10 mouse cellular contexts compared by ENCODE assay signal in genomic region chr4:149572446-149572845, GRCm38 (mm10). TPM values are rescaled to one million over a fixed set of nuclear protein-coding genes. Genes with fewer than 3 reads are reported as not detected.
DNase-seq lines count a peak whose midpoint lies in the region; ATAC-seq and TF ChIP-seq lines count a peak whose summit lies in the region.
"Had no signal": no experiment of that assay in that cellular context is flagged by ENCODE, and none has a peak within 500 bp of the region (broad histone marks: within the 10 kb centered on the region; RNA-seq: fewer than 3 reads in every experiment).

No protein-coding gene starts in this region.

- 65% methylated on average over 5 of the region's 9 CpGs for WGBS in intestine, postnatal 0 days
- WGBS in intestine, embryonic 15.5 days, result 38% methylated on average over 6 of the region's 9 CpGs
- WGBS in lung, embryonic 15.5 days, result 31% methylated on average over 5 of the region's 9 CpGs
- 18% methylated on average over 5 of the region's 9 CpGs for whole genome bisulfite sequencing in embryonic facial prominence, embryonic 15.5 days
- 27% methylated on average over 6 of the region's 9 CpGs for WGBS in stomach, embryonic 15.5 days

- no peak for DNase-seq in lung, postnatal 25 days (ENCODE audit: low spot score)
- DNase-seq: thymus, postnatal 14 days had no signal

- no peaks in the 10 kb centered on the region for H3K9me3 ChIP-seq in intestine, postnatal 0 days (ENCODE audit: control insufficient read depth)
- H3K9me3 ChIP-seq in intestine, embryonic 15.5 days, result no peaks in the 10 kb centered on the region
- H3K9me3 ChIP-seq in lung, embryonic 15.5 days, result no peaks in the 10 kb centered on the region
- H3K9me3 ChIP-seq in embryonic facial prominence, embryonic 15.5 days (replicated peaks), result no peaks in the 10 kb centered on the region
- H3K9me3 ChIP-seq in stomach, embryonic 15.5 days, result no peaks in the 10 kb centered on the region

- H3K27ac ChIP-seq in intestine, postnatal 0 days (ENCODE audit: low read depth, low read length), result no peak overlapping the region
- H3K27ac ChIP-seq in intestine, embryonic 15.5 days, result no peak overlapping the region
- peak overlapping the region; percentile 87 for H3K27ac ChIP-seq in lung, embryonic 15.5 days
- peak overlapping the region; percentile 58 for H3K27ac ChIP-seq in embryonic facial prominence, embryonic 15.5 days (replicated peaks)
- peak overlapping the region; percentile 73 for H3K27ac ChIP-seq in stomach, embryonic 15.5 days

- no peak overlapping the region for H3K9ac ChIP-seq in intestine, postnatal 0 days (ENCODE audit: low read depth, low read length)
- no peak overlapping the region for H3K9ac ChIP-seq in intestine, embryonic 15.5 days
- H3K9ac ChIP-seq in lung, embryonic 15.5 days, result no peak overlapping the region
- H3K9ac ChIP-seq in embryonic facial prominence, embryonic 15.5 days, result no peak overlapping the region
- H3K9ac ChIP-seq in stomach, embryonic 15.5 days, result no peak overlapping the region

- no peaks in the 10 kb centered on the region for H3K36me3 ChIP-seq in intestine, postnatal 0 days (ENCODE audit: control insufficient read depth, insufficient read depth)
- no peaks in the 10 kb centered on the region for H3K36me3 ChIP-seq in intestine, embryonic 15.5 days
- H3K36me3 ChIP-seq in lung, embryonic 15.5 days, result no peaks in the 10 kb centered on the region
- no peaks in the 10 kb centered on the region for H3K36me3 ChIP-seq in embryonic facial prominence, embryonic 15.5 days
- H3K36me3 ChIP-seq in stomach, embryonic 15.5 days, result no peaks in the 10 kb centered on the region

- H3K27me3 ChIP-seq in intestine, postnatal 0 days (replicated peaks; ENCODE audit: control insufficient read depth, insufficient read depth, low read length), result no peaks in the 10 kb centered on the region
- no peaks in the 10 kb centered on the region for H3K27me3 ChIP-seq in intestine, embryonic 15.5 days (replicated peaks)
- no peaks in the 10 kb centered on the region for H3K27me3 ChIP-seq in lung, embryonic 15.5 days
- no peaks in the 10 kb centered on the region for H3K27me3 ChIP-seq in embryonic facial prominence, embryonic 15.5 days
- no peaks in the 10 kb centered on the region for H3K27me3 ChIP-seq in stomach, embryonic 15.5 days (replicated peaks)

- no peak overlapping the region for H3K4me2 ChIP-seq in intestine, postnatal 0 days (replicated peaks; ENCODE audit: low read depth)
- H3K4me2 ChIP-seq in intestine, embryonic 15.5 days (replicated peaks), result no peak overlapping the region
- 0 out of 2 replicates have a peak overlapping the region, but pooled peaks have one; percentile 1 for H3K4me2 ChIP-seq in lung, embryonic 15.5 days
- 0 out of 2 replicates have a peak overlapping the region, but pooled peaks have one; percentile 4 for H3K4me2 ChIP-seq in embryonic facial prominence, embryonic 15.5 days (replicated peaks)
- no peak overlapping the region for H3K4me2 ChIP-seq in stomach, embryonic 15.5 days
- H3K4me2 ChIP-seq: midbrain, embryonic 11.5 days had no signal

- H3K4me1 ChIP-seq in intestine, postnatal 0 days (replicated peaks; ENCODE audit: control insufficient read depth, insufficient read depth, low read length), result peaks cover 16% of the 10 kb centered on the region
- H3K4me1 ChIP-seq in intestine, embryonic 15.5 days (replicated peaks), result peaks cover 43% of the 10 kb centered on the region
- H3K4me1 ChIP-seq in lung, embryonic 15.5 days, result peaks cover 57% of the 10 kb centered on the region
- H3K4me1 ChIP-seq in embryonic facial prominence, embryonic 15.5 days, result peaks cover 62% of the 10 kb centered on the region
- peaks cover 42% of the 10 kb centered on the region for H3K4me1 ChIP-seq in stomach, embryonic 15.5 days

- no peak for ATAC-seq in intestine, postnatal 0 days
- ATAC-seq in intestine, embryonic 15.5 days, result no peak
- peak; percentile 24; the same call in 1 of the 2 replicates for ATAC-seq in lung, embryonic 15.5 days (ENCODE audit: borderline replicate concordance, extremely low read depth, low FRiP score, low TSS enrichment)
- ATAC-seq in embryonic facial prominence, embryonic 15.5 days (ENCODE audit: insufficient number of reproducible peaks, low FRiP score, low TSS enrichment, low read depth), result no peak
- ATAC-seq in stomach, embryonic 15.5 days (ENCODE audit: insufficient read depth, low FRiP score, low read depth), result no peak
- no peak for ATAC-seq in erythroblast, adult 5-6 weeks (replicated peaks; ENCODE audit: low FRiP score, poor library complexity, severe bottlenecking)

- no peak overlapping the region for H3K4me3 ChIP-seq in intestine, postnatal 0 days (ENCODE audit: low read depth, low read length)
- no peak overlapping the region for H3K4me3 ChIP-seq in intestine, embryonic 15.5 days (replicated peaks)
- no peak overlapping the region for H3K4me3 ChIP-seq in lung, embryonic 15.5 days
- no peak overlapping the region for H3K4me3 ChIP-seq in embryonic facial prominence, embryonic 15.5 days (replicated peaks)
- no peak overlapping the region for H3K4me3 ChIP-seq in stomach, embryonic 15.5 days (replicated peaks)
- H3K4me3 ChIP-seq: erythroblast, embryonic 14.5 days had no signal

- 0 out of 2 replicates have a peak, but pooled peaks have one; percentile 1 for TF ChIP-seq CTCF in intestine, postnatal 0 days (IDR thresholded peaks at IDR 0.05; ENCODE audit: low read depth)

RNA-seq across cellular contexts. Expression of gene Clstn1, which starts 13.8 kb away (rescaled TPM):
- polyA plus RNA-seq in intestine, postnatal 0 days (2015; fragmentation: Nextera tagmentation; extraction: Ambion mirVana), result 34.3 and 34.7 TPM in 2 replicates
- 40.9 and 42.4 TPM in 2 replicates for polyA plus RNA-seq in intestine, embryonic 15.5 days (2015; fragmentation: Nextera tagmentation; extraction: Ambion mirVana)
- 51.1 and 56.2 TPM in 2 replicates for polyA plus RNA-seq in lung, embryonic 15.5 days (2015; fragmentation: Nextera tagmentation; extraction: Ambion mirVana)
- 64.5 and 71.4 TPM in 2 replicates for polyA plus RNA-seq in embryonic facial prominence, embryonic 15.5 days (2015; fragmentation: Nextera tagmentation; extraction: Ambion mirVana)
- polyA plus RNA-seq in stomach, embryonic 15.5 days (2015; fragmentation: Nextera tagmentation; extraction: Ambion mirVana), result 47.0 and 48.4 TPM in 2 replicates
- total RNA-seq in erythroblast, adult 5-6 weeks (2015; ENCODE audit: low replicate concordance), result 0.58 and 1.3 TPM in 2 replicates
- total RNA-seq in erythroblast, adult 5-6 weeks (2017; ENCODE audit: low replicate concordance), result 1.8 and 2.4 TPM in 2 replicates

RNA-seq across cellular contexts. Expression of gene Ctnnbip1, which starts 54.4 kb away (rescaled TPM):
- 52.8 and 53.5 TPM in 2 replicates for polyA plus RNA-seq in intestine, postnatal 0 days (2015; fragmentation: Nextera tagmentation; extraction: Ambion mirVana)
- polyA plus RNA-seq in intestine, embryonic 15.5 days (2015; fragmentation: Nextera tagmentation; extraction: Ambion mirVana), result 41.7 and 43.8 TPM in 2 replicates
- 57.9 and 61.0 TPM in 2 replicates for polyA plus RNA-seq in lung, embryonic 15.5 days (2015; fragmentation: Nextera tagmentation; extraction: Ambion mirVana)
- polyA plus RNA-seq in embryonic facial prominence, embryonic 15.5 days (2015; fragmentation: Nextera tagmentation; extraction: Ambion mirVana), result 67.8 and 72.7 TPM in 2 replicates
- 47.5 and 47.9 TPM in 2 replicates for polyA plus RNA-seq in stomach, embryonic 15.5 days (2015; fragmentation: Nextera tagmentation; extraction: Ambion mirVana)
- total RNA-seq in erythroblast, adult 5-6 weeks (2015; ENCODE audit: low replicate concordance), result 4.6 TPM in 1 of 2 replicates, not detected in the other
- 2.2 and 4.6 TPM in 2 replicates for total RNA-seq in erythroblast, adult 5-6 weeks (2017; ENCODE audit: low replicate concordance)

Comparison
In these comparisons a context has a peak if more than half of its experiments do, and no peak if none do; other contexts are left out.
1. H3K27ac ChIP-seq: peak in lung, embryonic 15.5 days (single experiment), embryonic facial prominence, embryonic 15.5 days (single experiment) and stomach, embryonic 15.5 days (single experiment); none in intestine, postnatal 0 days (single experiment) and intestine, embryonic 15.5 days (single experiment).
2. H3K4me2 ChIP-seq: peak in lung, embryonic 15.5 days (single experiment) and embryonic facial prominence, embryonic 15.5 days (single experiment); none in intestine, postnatal 0 days (single experiment), intestine, embryonic 15.5 days (single experiment) and stomach, embryonic 15.5 days (single experiment).